Mouse (Mus musculus) left cerebral cortex, adult 8-10 months (tissue): ENCODE measurements around the gene Zfp383. TPM values are rescaled to one million over a fixed set of nuclear protein-coding genes. Genes with fewer than 3 reads are reported as not detected.
A peak's percentile ranks its signal among the peaks of the same experiment; 100 is the strongest.
"Not testable (repeated sequence)": the region's sequence is repeated elsewhere in the genome, so short reads cannot be mapped to it uniquely, and the experiment has no call there.

Experiments used
- DNase-seq, 2 experiments: peaks; one replicate each; pipeline ENCODE4 v3.0.0; 2022; ENCODE audit warnings: low spot score in 2 of 2
- total RNA-seq, 4 experiments: library from RNA; stranded (reverse); gene quantifications; 2 replicates each; pipeline ENCODE4 v1.2.4; 2022

Gene Zfp383
- 1 to 10 TPM; 8.0 to 9.5 (median 8.8) TPM for total RNA-seq

DNA sequence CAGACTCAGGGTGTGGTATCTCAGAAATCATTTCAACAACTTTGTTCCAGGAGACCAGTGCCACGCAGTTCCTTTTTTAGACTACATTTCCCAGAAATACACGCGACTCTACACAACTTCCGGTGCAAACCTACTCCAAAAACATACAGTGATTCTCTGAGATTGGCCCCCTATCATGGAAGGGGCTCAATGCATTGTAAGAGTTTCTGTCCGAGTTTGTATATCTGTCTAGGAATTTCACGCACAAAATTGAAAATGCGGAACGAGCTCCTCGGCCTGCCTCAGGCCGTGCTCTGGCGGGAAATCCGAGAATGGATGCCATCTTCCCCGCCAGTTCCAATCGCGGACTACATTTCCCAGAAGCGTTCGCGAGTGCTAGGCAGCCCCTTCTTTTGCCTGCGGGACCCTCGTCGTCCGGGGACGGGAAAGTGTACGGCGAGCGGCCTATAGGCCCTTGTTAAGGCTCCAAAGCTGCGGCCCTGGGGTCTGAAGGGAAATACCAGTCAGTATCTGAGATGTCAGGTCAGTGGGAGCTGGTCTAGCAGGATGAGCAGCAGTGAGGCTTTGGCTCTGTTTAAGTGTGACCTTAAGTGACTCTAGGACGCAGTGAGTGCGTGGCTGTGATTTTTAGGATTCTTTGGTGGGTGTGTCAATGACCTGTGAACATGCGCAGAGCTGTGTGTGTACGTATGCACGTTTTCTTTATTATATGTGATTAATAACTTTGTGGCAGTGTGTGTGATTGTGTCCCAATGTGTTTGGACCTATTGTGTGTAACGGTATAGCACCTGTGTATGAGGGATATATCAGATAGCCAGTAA lies at the start of gene Zfp383:
Zfp383 (plus strand) TSS at position 94 of the 821 bp plus-strand sequence.
- peak; percentile 67 to 75 for DNase-seq

DNA sequence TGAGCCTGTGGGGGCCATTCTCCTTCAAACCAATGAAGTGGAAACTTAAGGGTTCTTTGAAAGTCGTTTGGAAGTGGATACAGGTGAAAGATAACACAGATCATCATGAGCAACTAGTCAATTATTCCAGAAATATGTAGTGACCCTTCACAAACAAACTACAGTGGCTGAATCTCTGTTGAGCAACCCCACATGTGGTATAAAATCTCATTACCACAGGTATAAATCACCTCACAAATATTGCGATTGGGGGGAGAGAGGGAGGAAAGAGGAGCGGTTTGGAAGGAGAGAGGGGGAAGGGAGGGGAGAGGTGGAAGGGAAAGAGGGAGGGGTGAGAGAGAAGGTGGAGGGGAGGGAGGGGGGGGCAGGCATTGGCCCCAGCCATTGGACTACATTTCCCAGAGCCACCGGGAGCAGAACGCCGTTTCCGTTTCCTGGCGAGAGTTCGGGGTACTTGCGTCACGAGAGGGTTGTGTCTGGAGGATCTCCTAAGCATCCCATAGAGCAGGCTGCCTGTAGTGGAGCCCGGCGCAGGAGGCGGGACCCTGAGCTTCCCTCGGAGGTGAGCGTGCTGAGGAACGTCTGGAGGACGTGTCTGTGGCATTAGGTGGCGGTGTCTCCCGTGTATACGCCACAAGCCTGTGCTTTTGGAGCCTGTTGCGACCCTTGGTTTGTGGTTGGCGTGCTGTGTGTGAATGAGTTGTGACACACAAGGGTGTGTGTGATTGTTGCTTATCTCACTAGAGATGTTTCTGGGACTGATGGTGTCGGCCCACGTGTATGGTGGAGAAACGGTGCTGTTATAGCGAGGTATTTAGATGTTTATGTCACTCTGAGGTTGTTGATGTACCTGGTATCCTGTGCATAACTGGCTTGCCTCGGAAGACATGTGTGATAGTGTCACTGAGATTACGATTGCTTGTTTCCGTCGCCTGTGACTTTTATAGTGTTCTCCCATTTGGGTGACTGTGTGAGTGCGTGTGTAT lies 48.2 kb upstream of the Zfp383 start, which contains the start of gene Zfp420:
Zfp420 (plus strand) TSS at position 448 of the 986 bp plus-strand sequence.
- peak; percentile 72 to 89 for DNase-seq

DNA sequence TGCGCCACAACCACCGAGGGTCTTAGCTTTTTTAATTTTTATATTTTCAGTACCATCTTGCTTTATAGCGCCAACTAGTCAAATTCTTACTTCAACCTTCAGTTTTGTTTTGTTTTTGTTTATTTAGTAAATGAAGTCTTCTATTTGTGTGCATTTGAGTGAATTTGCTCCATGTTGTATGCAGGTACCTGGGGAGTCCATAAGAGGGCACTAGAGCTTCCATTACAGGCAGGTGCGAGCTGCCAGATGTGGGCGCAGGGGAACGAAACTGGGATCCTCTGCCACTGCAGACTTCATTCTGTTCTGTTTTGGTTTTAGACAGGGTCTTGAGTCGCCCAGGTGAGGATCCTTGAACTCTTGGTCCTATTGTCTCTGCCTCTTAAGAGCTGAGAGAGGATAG lies 46.4 kb upstream of the Zfp383 start:
- DNase-seq: no peak

GRCm38 (mm10) chr7:29874256-29874655 lies 33.8 kb upstream of the Zfp383 start:
- no peak for DNase-seq

GRCm38 (mm10) chr7:29877561-29877960 lies 30.5 kb upstream of the Zfp383 start:
- not testable (repeated sequence) for DNase-seq

GRCm38 (mm10) chr7:29880056-29880455 lies 28.0 kb upstream of the Zfp383 start:
- no peak for DNase-seq

DNA sequence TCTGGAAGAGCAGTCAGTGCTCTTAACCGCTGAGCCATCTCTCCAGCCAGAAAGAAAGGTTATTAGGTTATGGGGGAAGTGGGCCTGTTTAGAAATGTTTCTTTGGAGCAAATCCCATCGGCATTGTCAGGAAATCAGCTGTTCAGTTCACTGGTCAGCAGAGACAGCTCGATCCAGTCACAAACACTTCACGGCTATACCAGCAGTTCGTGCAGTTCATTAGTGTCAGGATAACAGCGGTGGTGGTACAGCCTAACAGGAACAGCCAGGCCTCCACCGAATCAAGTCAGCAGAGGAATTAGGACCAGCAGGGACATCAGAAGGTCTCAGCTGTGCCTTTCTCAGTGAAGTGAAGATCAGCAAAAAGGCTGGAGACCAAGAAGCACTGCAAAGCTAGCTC lies 27.1 kb upstream of the Zfp383 start:
- DNase-seq: no peak

DNA sequence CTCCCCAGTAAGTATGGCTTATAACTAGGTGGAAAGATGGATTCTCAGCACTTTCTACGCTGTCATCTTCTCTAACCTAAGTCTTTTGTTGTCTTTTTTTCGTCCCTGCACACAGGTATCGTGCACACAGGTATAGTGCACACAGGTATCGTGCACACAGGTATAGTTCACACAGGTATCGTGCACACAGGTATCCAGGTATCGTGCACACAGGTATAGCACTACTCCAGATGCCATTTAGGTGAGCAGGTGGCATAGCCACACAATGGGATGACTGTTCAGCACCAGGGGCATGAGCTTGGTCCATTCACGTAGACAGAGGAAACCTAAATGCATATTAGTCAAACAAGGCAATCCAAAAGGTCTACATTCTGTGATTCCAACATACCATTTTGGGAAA lies 17.5 kb upstream of the Zfp383 start:
- no peak for DNase-seq

DNA sequence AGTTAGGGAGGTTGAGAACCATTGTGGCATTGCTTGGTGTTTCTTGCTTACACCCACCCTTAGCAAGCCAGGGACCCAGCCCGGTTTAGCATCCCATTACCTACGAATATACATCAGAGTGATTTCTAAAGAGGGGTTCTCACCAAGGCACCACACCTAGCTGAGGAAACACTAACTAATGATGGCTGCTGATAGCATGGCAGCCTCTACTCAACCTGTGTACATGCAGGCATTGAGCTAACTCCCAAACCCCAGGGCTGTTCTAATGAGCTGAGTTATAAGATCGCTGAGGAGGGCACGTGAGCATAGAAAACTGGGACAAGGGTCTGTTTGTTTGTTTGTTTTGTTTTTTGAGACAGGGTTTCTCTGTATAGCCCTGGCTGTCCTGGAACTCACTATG lies 15.3 kb upstream of the Zfp383 start:
- no peak for DNase-seq

DNA sequence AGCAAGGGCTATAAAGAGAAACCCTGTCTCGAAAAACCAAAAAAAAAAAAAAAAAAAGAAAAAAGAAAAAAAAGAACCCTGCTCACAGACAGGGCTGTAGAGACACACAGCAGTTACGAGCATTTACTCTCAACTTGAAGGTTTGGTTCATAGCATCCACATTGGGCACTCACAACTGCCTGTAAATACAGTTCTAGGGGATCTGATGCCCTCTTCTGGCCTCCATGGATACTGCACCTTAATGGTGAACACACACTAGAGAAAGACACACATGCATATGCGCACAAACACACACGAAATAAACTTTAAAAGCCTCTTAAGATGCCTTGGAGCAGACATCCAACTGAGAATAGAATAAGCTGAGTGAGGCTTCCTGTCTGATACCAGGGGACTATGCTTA lies 9.7 kb upstream of the Zfp383 start:
- DNase-seq: no peak

GRCm38 (mm10) chr7:29904101-29904500 lies 3.9 kb upstream of the Zfp383 start:
- no peak for DNase-seq

- peak; percentile 60 to 81 for DNase-seq
Observed at GRCm38 (mm10) chr7:29905966-29906681, 1.9 kb upstream of the Zfp383 start, which contains the start of gene Zfp27. Gene Zfp27, minus strand, starts transcription at chr7:29906572.

DNA sequence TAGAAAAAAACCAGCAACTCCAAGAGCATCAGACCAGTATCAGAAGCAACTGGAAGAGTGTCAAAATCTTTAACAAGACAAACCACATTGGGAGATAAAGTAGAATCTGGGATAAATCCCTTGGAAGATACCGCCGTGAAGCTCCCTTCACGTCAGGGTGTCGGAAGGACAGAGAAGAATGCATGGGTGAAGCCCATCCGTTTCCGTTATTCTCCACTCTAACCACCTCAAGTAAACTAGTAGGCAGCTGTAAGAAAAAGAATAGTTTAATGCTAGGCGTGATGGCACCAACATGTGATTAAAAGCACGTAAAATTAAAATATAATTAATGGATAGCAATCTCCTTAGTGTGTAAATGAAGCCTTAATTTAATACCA lies 1.4 kb upstream of the Zfp383 start:
- DNase-seq: no peak

- DNase-seq: no peak
Observed at GRCm38 (mm10) chr7:29907206-29907605, 817 bp upstream of the Zfp383 start.

DNA sequence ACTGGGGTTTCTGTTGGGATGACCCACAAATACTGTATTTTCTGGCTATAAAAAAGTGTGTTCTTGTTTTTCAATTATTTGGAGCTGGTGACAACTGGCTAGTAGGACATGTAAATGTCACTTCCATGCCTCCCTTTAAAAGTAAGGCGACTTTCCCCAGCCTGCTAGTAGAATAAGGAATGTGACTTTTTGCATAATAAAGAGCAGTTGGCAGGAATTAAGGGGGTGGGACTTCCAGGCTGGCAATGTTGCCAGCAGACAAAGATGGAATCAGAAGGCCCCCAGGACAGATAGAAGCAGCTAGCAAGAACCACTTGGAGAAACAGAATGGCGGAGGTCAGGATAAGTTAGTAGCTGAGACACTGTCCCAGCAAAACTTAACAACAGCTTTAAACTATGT lies 2.2 kb downstream of the Zfp383 start:
- no peak for DNase-seq

DNA sequence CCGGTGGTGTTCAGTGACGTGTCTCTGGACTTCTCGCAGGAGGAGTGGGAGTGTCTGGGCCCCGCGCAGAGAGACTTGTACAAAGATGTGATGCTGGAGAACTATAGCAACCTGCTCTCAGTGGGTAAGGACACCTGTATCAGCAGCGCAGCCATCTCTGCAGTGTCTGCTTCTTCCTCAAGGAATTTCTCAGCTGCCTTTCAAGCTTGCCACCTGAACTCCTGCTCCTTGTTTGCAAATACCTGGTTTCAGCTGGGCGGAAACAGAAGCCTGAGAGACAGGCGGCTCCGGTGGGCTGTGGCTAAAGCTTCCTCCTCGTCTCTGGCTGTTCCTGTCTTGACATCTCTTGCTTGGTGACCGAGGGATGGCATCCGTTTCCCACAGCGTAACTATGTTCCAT lies 4.1 kb downstream of the Zfp383 start:
- DNase-seq: no peak

DNA sequence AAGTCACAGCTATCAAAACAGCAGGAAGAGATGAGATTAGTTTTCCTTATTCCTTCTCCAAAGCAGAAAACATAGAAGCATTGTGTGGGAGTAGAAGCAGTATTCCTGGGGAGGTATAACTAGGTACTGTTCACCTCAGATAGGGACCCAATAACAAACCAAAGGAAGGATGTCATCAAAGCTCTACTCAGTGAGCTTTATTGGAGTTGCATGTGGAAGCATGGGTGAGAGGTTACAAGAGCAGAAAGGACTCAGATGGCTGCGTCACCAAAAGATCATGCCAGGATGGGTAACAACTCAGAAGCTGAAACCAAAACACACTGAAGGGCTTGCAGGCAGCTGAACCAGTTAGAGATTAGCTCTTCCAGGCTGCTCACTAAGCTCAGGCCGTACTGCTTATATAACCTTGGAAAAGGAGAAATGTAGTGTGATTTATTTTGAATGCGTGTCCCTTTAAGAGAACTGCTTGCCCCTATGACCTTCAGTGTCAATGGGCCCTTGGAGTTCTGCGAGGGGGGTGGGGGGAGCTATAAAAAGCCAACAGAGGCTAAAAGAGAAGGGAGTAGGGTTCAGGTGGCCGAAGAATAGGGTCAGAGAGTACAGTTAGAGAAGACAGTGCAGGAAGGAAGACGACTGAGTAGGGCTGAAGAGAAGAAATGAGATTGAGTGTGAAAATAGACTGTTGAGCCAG lies 9.5 kb downstream of the Zfp383 start:
- DNase-seq: no peak

GRCm38 (mm10) chr7:29918062-29918453 lies 10.0 kb downstream of the Zfp383 start:
- DNase-seq: no peak

DNA sequence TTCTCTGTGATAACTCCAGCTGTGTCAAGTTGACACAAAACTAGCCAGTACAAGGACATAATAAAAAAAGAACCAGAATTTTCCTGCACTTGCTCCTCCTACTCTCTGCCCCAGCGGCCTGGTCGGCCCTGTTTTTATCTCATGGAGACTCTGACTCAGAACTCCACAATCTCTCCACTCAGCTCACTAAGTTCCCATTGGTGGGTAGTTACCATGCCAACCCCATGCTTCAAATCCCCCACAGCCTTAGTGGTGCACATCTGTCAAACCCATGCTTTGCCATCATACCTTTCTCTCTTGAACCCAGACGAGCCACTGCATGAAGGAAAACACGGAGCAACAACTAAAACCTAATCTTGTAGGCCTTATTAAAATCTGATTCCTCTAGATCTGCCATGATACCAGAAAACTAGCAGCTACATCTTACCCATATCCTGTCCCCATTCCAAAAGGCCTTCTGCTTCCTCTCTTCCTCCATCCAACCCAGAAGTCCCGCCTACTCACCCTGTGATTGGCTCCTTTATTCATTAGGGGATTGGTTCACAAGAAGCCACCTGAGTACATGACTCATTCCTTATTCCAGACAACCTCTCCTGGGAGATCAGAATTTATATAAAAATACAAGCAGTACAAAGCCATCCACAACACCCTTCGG lies 13.5 kb downstream of the Zfp383 start:
- DNase-seq: peak in 1 of 2 experiments; percentile 35

DNA sequence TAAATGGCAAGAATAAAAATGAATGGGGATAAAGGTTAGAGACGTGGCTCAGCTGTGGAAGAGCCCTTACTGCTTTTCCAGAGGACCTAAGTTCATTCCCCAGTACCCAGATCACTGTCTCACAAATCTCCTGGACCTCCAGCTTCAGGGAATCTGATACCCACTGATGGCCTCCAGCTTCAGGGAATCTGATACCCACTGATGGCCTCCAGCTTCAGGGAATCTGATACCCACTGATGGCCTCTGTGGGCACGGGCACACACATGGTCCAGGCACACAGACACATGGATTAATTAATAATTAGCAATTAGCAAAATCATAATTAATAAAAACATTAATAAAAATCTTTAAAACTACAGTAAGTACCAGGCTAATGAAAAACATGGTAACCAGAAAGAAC lies 14.8 kb downstream of the Zfp383 start:
- no peak for DNase-seq
